Mouse (Mus musculus) neural tube, embryonic 11.5 days (tissue): ENCODE measurements around the gene Rhox2a. TPM values are rescaled to one million over a fixed set of nuclear protein-coding genes. Genes with fewer than 3 reads are reported as not detected.
"Not testable (repeated sequence)": the region's sequence is repeated elsewhere in the genome, so short reads cannot be mapped to it uniquely, and the experiment has no call there.

Experiments
- ATAC-seq: fragments of 200-750 bp; cut with Nextera tagmentation; 2 replicates; pipeline ENCODE4 v1.8.0; 2017; ENCODE audit warnings: moderate number of reproducible peaks, mild to moderate bottlenecking, moderate TSS enrichment, moderate library complexity; ENCODE audit not compliant: insufficient read depth, low FRiP score, low TSS enrichment
- DNase-seq: peaks from one replicate; pipeline ENCODE4 v3.0.0-alpha.2; 2015; ENCODE audit warnings: low spot score
- H3K27ac ChIP-seq: fragments of 300-500 bp; sonication (generic); 2 replicates; pipeline ENCODE4 v1.5.1; 2014; ENCODE audit warnings: low read depth, mild to moderate bottlenecking, low read length
- H3K27me3 ChIP-seq: fragments of 300-500 bp; sonication (generic); 2 replicates; pipeline ENCODE4 v1.6.1; 2014; ENCODE audit warnings: mild to moderate bottlenecking, low read length, mixed read lengths; ENCODE audit not compliant: control insufficient read depth, insufficient read depth
- H3K36me3 ChIP-seq: fragments of 300-500 bp; sonication (generic); 2 replicates; pipeline ENCODE4 v1.6.1; 2014; ENCODE audit warnings: mild to moderate bottlenecking, low read length, moderate library complexity, mixed read lengths; ENCODE audit not compliant: control insufficient read depth, insufficient read depth
- H3K4me1 ChIP-seq: fragments of 300-500 bp; sonication (generic); 2 replicates; pipeline ENCODE4 v1.6.1; 2014; ENCODE audit warnings: low read length, mixed read lengths; ENCODE audit not compliant: control insufficient read depth, insufficient read depth
- H3K4me2 ChIP-seq: fragments of 300-500 bp; sonication (generic); 2 replicates; pipeline ENCODE4 v1.6.1; 2014; ENCODE audit warnings: low read depth, mild to moderate bottlenecking, moderate library complexity
- H3K4me3 ChIP-seq: fragments of 300-500 bp; sonication (generic); 2 replicates; pipeline ENCODE4 v1.5.1; 2014; ENCODE audit warnings: low read depth, low read length
- H3K9ac ChIP-seq: fragments of 300-500 bp; sonication (generic); 2 replicates; pipeline ENCODE4 v1.6.1; 2014; ENCODE audit warnings: mild to moderate bottlenecking, low read length
- H3K9me3 ChIP-seq: fragments of 300-500 bp; sonication (generic); 2 replicates; pipeline ENCODE4 v1.6.1; 2016; ENCODE audit warnings: low read length; ENCODE audit not compliant: control insufficient read depth
- WGBS: fragments of 180-500 bp; shearing (Covaris S2); extraction: QIAGEN DNeasy Blood & Tissue Kit; methylation state at CpG from one replicate; pipeline ENCODE4 v1.1.7; 2014; 5-methylcytosine and 5-hydroxymethylcytosine counted together
- polyA plus RNA-seq: library from polyadenylated mRNA; unstranded; fragments of >200 nt; fragmentation: Nextera tagmentation; extraction: Ambion mirVana; gene quantifications from 2 replicates; pipeline ENCODE4 v1.2.1, GENCODE M21; 2014

Gene Rhox2a
- polyA plus RNA-seq = not detected in 2 replicates

DNA sequence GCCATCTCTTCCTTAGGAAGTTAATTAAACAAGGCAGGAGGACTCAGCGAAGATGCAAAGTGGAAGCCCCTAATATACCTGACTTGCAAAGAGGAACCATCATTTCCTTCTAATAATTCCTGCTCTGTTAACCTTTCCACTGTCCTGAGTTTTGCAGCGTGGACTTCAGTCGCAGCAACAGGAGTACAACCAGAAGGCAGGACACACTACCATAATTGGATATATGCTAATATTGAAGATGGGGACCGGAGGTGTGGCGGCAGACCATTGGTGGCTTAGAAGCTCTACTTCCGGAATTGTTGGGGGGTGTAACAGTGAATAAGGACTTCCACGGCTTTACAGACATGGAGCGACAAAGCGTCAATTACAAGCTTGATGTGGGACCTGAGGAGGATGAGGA is at the start of gene Rhox2a:
TSS of gene Rhox2a (plus strand) at position 301 of the 400 bp plus-strand sequence.
- WGBS = no CpG with 5 or more reads among the region's 9 CpGs
- H3K9me3 ChIP-seq, DNase-seq, H3K27ac ChIP-seq, ATAC-seq, H3K36me3 ChIP-seq, H3K9ac ChIP-seq, H3K4me3 ChIP-seq, H3K4me1 ChIP-seq, H3K4me2 ChIP-seq, H3K27me3 ChIP-seq: not testable (repeated sequence)

DNA sequence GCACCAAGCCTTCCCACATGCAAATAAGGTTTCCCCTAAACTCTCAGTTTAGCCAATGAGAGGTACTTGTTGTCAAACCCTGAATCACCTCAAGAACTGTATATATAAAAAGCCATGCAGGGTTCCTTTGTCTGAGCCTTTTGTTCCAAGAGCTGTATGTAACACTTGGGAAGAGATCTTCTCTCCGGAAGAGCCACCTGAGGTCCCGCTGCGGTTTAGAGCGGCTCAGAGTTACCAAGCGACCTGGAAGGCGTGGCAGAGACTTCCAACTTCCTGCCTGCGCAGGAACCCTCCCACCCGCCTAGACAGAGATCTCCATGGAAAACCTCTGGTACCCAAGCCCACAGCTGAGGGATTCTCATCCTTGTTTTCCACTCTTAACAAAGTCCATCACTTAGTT is 46.1 kb upstream of the Rhox2a start:
- H3K4me2 ChIP-seq = no peak overlapping the region
- no peak overlapping the region for H3K4me3 ChIP-seq
- no peaks in the 10 kb centered on the region for H3K36me3 ChIP-seq
- H3K9ac ChIP-seq = no peak overlapping the region
- DNase-seq = no peak
- WGBS = 60% methylated on average over 8 of the region's 8 CpGs
- H3K27me3 ChIP-seq = no peaks in the 10 kb centered on the region
- no peaks in the 10 kb centered on the region for H3K9me3 ChIP-seq
- H3K27ac ChIP-seq = no peak overlapping the region
- no peak for ATAC-seq
- no peaks in the 10 kb centered on the region for H3K4me1 ChIP-seq

DNA sequence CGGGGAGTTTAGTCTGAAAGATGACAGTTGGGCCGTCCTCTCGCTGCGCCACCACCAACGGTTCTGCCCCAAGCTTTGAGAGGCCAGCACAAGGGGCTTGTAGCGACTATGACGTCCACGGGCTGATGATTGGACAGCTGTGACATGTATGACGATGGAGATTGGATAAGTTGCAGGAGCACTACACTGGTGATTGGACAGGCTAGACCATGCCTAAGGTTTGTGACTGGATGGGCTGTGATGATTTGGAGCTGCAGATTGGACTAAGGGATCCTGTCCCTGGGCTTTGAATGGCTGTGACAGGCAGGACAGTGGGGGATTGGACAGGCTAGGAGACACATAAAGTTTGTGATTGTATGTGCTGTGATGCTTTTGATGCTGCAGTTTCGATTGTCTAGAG is 33.8 kb upstream of the Rhox2a start, which contains the start of gene Gm9:
TSS of gene Gm9 (minus strand) at position 101 of the 400 bp plus-strand sequence.
- Histone ChIP-seq H3K9ac (no peak within 1 kb of the TSS), H3K4me2 (no peak within 1 kb of the TSS), H3K4me3 (no peak within 1 kb of the TSS), H3K36me3 (no peaks in the 10 kb centered on the region), H3K27ac (no peak within 1 kb of the TSS), H3K27me3 (no peaks in the 10 kb centered on the region), H3K4me1 (no peaks in the 10 kb centered on the region), H3K9me3 (no peaks in the 10 kb centered on the region)
- no peak for DNase-seq
- WGBS = 86% methylated on average over 10 of the region's 10 CpGs
- ATAC-seq = no peak

DNA sequence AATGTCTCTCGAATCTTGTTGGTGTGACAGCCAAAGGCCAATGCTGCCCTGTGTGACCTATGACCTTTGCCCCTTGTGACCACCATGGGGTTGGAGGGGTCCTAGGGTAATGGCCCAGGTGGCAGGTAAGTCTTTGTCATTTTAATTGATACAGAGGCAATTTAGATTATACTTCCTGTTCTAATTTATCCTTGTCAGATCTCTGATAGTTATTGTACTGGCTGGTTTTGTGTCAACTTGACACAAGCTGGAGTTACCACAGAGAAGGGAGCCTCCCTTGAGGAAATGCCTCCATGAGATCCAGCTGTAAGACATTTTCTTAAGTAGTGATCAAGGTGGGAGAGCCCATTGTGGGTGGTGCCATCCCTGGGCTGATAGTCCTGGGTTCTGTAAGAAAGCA is 22.6 kb upstream of the Rhox2a start, which contains the start of gene Rhox1:
TSS of gene Rhox1 (minus strand) at position 101 of the 400 bp plus-strand sequence.
- not testable (repeated sequence) for DNase-seq
- 79% methylated on average over 1 of the region's 1 CpGs for WGBS

DNA sequence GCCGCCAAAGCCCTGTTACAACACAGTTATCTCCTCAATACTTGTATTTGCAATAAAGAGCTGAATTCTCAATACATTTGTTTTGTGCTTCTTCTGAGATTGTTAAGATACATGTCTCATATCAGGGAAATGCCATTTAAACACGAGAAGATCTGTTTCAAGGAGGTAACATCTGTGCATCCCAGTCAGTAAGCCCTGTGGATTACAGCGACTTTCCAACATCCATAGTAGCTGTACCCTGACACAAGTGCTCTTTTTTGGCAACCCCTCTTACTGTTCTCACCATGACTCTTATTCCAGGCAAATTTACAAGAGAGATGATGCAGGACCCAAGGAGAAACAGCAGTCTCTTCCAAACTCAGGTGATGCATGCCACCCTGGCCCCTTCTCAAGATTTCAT is 4.8 kb downstream of the Rhox2a start, which contains the start of gene Rhox3a:
TSS of gene Rhox3a (plus strand) at position 301 of the 400 bp plus-strand sequence.
- DNase-seq, H3K27me3 ChIP-seq, H3K36me3 ChIP-seq, H3K4me1 ChIP-seq, ATAC-seq, H3K27ac ChIP-seq, H3K9ac ChIP-seq, H3K4me2 ChIP-seq, H3K4me3 ChIP-seq, H3K9me3 ChIP-seq: not testable (repeated sequence)
- 50% methylated on average over 1 of the region's 3 CpGs for WGBS

More for the DNA sequence above, 22.6 kb upstream of the Rhox2a start, which contains the start of gene Rhox1:
- not testable (repeated sequence) for H3K4me1 ChIP-seq, H3K36me3 ChIP-seq, H3K27ac ChIP-seq, H3K9me3 ChIP-seq, H3K4me2 ChIP-seq, H3K9ac ChIP-seq, H3K4me3 ChIP-seq, H3K27me3 ChIP-seq, ATAC-seq

DNA sequence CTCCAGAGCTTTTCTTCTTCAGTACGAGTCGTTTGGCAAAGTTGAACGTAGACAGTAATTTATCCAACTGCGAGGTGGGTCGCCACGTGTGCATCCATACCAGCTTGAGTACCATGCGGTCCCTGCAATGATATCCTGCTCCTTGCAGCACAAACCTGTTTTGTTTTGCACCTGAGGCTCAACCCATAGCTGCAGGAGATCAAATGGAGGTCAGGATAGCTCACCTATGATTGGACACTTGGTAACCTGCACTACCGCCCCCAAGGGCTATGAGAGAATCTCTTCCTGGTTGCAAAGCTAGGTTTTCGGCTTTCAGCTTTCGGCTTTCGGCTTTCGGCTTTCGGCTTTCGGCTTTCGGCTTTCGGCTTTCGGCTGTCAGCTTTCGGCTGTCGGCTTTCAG is 20.3 kb downstream of the Rhox2a start, which contains the start of gene Rhox4a:
TSS of gene Rhox4a (plus strand) at position 301 of the 400 bp plus-strand sequence.
- not testable (repeated sequence) for H3K9ac ChIP-seq, H3K27me3 ChIP-seq, DNase-seq, ATAC-seq, H3K4me3 ChIP-seq, H3K4me1 ChIP-seq, H3K27ac ChIP-seq, H3K36me3 ChIP-seq, H3K9me3 ChIP-seq, H3K4me2 ChIP-seq
- WGBS = 96% methylated on average over 10 of the region's 19 CpGs

Other genes with a start within 250 kb of the Rhox2a start
- gene Sowahd, start 196.1 kb upstream of the Rhox2a start, polyA plus RNA-seq = not detected in 2 replicates
- 444 and 447 TPM in 2 replicates for gene Rpl39, start 159.6 kb upstream of the Rhox2a start, polyA plus RNA-seq
- gene Upf3b, start 134.7 kb upstream of the Rhox2a start, polyA plus RNA-seq = 15.1 and 18.8 TPM in 2 replicates
- gene Nkap, start 118.2 kb upstream of the Rhox2a start, polyA plus RNA-seq = 21.5 and 22.8 TPM in 2 replicates
- 0.22 and 0.29 TPM in 2 replicates for gene Akap14, start 76.1 kb upstream of the Rhox2a start, polyA plus RNA-seq
- gene Ndufa1, start 53.8 kb upstream of the Rhox2a start, polyA plus RNA-seq = 440 and 446 TPM in 2 replicates
- 11.5 and 13.3 TPM in 2 replicates for gene Rnf113a1, start 53.7 kb upstream of the Rhox2a start, polyA plus RNA-seq
- gene Gm9, start 33.9 kb upstream of the Rhox2a start, polyA plus RNA-seq = not detected in 2 replicates
- not detected in 2 replicates for gene Rhox1, start 22.7 kb upstream of the Rhox2a start, polyA plus RNA-seq
- gene Rhox3a, start 4.9 kb downstream of the Rhox2a start, polyA plus RNA-seq = not detected in 2 replicates
- gene Rhox4a, start 20.4 kb downstream of the Rhox2a start, polyA plus RNA-seq = 0.42 TPM in 1 of 2 replicates, not detected in the other
- gene Rhox3a2, start 135.1 kb downstream of the Rhox2a start, polyA plus RNA-seq = not detected in 2 replicates
- not detected in 2 replicates for gene Rhox4a2, start 145.9 kb downstream of the Rhox2a start, polyA plus RNA-seq
- not detected in 2 replicates for gene Rhox2b, start 167.1 kb downstream of the Rhox2a start, polyA plus RNA-seq
- not detected in 2 replicates for gene Rhox4b, start 187.5 kb downstream of the Rhox2a start, polyA plus RNA-seq
- not detected in 2 replicates for gene Rhox2c, start 208.7 kb downstream of the Rhox2a start, polyA plus RNA-seq
- not detected in 2 replicates for gene Rhox3c, start 213.6 kb downstream of the Rhox2a start, polyA plus RNA-seq
- not detected in 2 replicates for gene Rhox4c, start 235.4 kb downstream of the Rhox2a start, polyA plus RNA-seq
- not detected in 2 replicates for gene Rhox2d, start 248.5 kb downstream of the Rhox2a start, polyA plus RNA-seq